Mouse (Mus musculus): Measurements from ENCODE around the gene Eml3.
"Not testable (repeated sequence)": the region's sequence is repeated elsewhere in the genome, so short reads cannot be mapped to it uniquely, and the experiment has no call there.

The Eml3 gene

DNA sequence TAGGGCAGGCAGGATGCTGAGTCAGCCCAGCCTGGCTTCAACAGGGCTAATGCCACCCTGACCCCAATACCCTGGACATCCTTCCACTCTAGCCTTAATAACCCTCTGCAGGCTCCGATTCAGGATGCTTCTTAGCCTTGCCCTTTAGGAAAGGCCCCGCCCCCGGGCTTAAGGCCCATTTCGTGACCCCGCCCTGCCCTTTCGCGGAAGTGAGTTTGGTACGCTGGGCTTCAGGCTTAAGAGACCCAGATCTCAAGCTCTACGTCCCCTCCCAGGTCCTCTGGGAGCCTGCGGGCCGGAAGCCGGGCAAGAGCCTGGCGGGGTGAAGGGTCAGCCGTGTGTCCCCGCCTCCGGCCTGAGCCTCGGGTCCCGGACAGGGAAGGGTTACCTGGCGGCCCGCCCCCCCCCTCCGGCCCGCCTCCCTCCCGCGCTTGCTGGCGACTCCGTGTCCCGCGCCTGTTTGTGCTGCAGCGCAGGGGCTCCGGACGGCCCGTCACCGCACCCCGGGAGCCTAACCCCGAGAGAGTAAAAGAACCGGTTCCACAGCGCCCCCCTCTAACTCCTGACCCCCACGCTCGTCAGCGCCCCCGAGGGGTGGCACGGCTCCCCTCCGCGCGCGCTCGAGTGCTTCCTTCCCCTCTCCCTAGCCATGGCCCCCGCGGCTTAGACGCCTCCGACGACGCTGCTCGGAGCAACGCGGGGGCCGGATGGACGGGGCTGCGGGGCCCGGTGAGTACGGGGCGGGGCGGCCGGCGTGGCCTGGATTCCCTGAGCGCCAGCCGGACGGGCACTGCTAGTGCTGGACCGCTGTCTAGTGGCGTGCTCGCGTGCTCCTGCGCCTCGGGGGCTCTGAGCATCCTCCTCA lies at the start of gene Eml3, which contains the start of gene Rom1:
Eml3 (plus strand) TSS at position 329 of the 865 bp plus-strand sequence.
Rom1 (minus strand) TSS at position 133 of the 865 bp plus-strand sequence.
- DNase-seq (ENCODE audit: low spot score), result no peak

GRCm38 (mm10) chr19:8880311-8881033 lies 48.9 kb upstream of the Eml3 start, which contains the start of gene Uqcc3:
Gene Uqcc3 (minus strand): TSS chr19:8880923.
- DNase-seq (ENCODE audit: low spot score), result peak; percentile 83

DNA sequence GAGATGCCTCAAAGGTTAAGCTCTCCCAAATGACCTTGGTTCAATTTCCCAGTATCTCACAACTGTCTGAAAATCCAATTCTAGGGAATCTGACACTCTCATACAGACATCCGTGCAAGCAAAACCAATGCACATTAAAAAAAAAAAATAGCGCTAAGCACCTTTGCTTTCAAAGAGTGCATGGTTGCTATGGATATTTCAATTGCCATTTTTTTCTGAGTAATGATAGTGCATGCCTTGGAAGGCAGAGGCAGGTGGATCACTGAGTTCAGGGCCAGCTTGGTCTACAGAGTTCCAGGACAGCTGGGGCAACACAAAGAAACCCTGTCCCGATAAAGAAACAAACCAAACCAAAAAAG lies 48.3 kb upstream of the Eml3 start:
- no peak for DNase-seq (ENCODE audit: low spot score)

DNA sequence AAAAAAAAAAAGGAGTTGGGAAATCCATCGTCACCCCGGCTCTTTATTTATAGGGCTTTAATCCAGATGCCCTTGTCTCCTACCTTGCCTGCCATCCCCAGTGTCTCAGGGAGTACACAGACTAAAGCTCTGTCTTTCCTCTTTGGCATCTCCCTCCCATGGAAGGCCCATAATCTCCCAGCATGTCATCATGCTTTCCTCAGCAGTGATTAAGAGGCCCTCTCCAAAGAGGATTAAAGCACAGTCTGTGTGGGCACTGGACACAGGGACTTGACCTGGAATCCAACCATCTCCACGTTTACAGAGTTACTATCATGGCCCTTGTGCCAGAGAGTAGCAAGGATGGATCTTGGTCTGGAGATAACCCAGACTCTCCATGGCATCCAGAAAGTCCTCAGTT lies 45.7 kb upstream of the Eml3 start, which contains the start of the genes Lbhd1 and Gm49403:
Lbhd1 (plus strand) TSS at position 117 of the 400 bp plus-strand sequence.
Gm49403 (plus strand) TSS at position 315 of the 400 bp plus-strand sequence.
- DNase-seq (ENCODE audit: low spot score), result no peak

DNA sequence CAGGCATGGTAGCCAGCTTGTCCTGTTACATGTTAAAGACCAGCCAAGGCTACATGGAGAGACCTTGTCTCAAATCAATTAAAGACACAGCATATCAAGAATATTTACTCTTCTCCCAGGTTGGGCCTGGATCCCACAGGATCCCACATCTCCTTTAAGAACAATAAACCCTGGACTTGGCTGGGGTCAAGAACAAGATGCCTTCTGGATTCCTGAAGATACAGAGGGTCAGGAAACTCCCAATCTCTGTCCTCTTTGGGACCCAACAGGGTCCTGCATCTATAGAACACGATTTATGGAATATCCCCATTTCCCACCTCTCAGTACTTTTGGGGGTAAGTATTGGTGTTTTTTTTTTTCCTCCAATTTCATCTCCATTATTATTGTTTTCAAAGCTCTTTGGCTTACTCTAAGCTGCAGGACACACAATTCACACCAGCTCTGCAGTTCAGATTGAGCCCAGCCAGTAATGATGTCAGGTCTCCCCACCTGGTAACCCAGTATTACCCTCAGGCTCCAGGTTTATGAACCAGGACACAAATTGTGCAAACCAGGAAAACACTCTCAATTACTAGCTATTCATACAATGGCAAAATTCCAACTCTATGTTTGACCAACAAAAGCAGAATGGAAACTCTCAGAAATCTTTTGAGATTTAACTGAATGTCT lies 42.3 kb upstream of the Eml3 start:
- no peak for DNase-seq (ENCODE audit: low spot score)

- no peak for DNase-seq (ENCODE audit: low spot score)
These were observed 41.5 kb upstream of the Eml3 start for GRCm38 (mm10) chr19:8887585-8888463.

- DNase-seq (ENCODE audit: low spot score), result peak; percentile 87
These were observed 40.6 kb upstream of the Eml3 start, which contains the start of the genes 1810009A15Rik and Gm49416 for GRCm38 (mm10) chr19:8888511-8889385. Gene 1810009A15Rik (plus strand): TSS chr19:8888853. Gene Gm49416 (plus strand): TSS chr19:8888926.

DNA sequence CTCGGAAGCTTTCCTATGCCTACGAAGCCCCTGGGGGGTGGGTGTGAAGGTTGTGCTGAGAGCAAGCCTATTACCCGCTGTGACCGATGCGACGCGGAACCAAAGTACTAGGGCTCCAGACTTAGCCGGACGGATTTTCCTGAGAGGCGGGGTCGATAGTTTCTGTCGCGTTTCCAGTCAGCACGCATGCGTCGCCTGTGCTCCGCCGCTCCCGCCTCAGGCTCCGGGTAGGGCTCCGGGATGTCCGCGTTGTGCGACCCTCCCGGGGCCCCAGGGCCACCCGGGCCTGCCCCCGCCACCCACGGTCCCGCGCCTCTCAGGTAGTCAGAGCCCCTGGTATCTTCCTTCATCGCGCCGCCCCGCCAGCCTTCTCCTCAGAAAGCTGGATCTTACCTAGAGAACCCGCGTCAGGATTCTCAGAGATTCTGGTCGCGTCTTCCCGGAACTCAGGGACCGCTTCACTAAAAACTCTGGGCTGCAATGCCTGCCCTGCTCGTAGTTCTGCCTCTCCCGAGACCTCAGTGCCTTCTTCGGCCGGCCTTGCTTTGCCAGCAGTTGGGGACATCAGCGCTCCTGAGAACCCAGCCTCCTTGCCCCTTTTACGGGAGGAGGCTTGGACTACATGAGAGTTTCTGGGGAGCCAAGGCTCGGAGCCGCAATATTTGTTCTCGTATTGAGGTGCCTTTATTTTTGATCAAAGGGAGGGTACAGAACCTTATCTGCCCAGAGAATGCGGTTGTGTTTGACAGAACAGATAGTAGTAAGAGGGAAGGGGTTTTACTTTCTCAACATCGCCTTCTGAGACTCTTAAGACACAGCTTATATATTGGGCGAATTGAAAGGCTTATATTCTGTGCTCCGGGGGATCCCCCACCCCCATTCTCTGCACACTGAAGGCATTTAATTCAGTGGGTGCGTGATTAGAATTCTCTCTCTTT lies 36.3 kb upstream of the Eml3 start, which contains the start of gene Ints5:
Ints5 (plus strand) TSS at position 177 of the 938 bp plus-strand sequence.
- DNase-seq (ENCODE audit: low spot score), result peak; percentile 55

DNA sequence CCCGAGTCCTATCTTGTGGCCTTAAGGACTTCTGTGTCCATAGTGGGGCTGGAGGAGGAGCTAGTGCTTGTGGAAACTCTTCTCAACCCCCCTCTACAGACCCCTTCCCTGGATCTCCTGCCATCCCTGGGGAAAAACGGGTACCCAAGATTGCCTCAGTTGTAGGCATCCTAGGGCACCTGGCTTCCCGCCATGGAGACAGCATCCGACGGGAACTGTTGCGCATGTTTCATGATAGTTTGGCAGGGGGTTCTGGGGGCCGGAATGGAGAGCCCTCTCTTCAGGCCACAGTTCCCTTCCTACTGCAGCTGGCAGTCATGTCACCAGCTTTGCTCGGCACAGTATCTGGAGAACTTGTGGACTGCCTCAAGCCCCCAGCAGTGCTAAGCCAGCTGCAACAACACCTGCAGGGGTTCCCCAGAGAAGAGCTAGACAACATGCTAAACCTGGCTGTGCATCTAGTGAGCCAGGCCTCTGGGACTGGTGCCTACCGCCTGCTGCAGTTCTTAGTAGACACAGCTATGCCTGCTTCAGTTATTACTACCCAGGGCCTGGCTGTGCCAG lies 33.9 kb upstream of the Eml3 start:
- DNase-seq (ENCODE audit: low spot score), result no peak

GRCm38 (mm10) chr19:8896231-8896630 lies 33.1 kb upstream of the Eml3 start:
- not testable (repeated sequence) for DNase-seq (ENCODE audit: low spot score)

DNA sequence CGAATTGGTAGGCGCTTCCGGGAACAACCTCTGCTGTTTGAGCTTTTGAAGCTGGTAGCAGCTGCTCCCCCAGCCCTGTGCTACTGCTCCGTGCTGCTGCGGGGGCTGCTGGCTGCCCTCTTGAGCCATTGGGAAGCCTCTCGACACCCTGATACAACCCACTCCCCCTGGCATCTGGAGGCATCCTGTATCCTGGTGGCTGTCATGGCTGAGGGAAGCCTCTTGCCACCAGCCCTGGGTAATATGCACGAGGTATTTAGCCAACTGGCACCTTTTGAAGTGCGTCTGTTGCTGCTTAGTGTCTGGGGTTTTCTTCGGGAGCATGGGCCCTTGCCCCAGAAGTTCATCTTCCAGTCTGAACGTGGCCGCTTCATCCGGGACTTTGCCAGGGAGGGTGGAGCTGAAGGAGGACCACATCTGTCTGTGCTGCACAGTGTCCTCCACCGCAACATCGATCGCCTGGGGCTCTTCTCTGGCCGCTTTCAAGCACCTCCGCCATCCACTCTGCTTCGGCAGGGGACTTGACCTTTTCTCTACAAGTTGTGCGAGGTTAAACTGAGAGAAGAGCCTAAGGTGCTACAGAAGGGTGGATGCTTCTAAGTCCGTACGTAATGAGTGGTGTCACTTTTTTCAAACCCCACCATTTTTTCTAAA lies 32.0 kb upstream of the Eml3 start:
- DNase-seq (ENCODE audit: low spot score), result not testable (repeated sequence)

GRCm38 (mm10) chr19:8897865-8898495 lies 31.4 kb upstream of the Eml3 start, which contains the start of gene Ganab:
Gene Ganab (plus strand): TSS chr19:8898071.
- DNase-seq (ENCODE audit: low spot score), result peak; percentile 88

GRCm38 (mm10) chr19:8898576-8898975 lies 30.8 kb upstream of the Eml3 start:
- no peak for DNase-seq (ENCODE audit: low spot score)

- no peak for DNase-seq (ENCODE audit: low spot score)
These were observed 30.3 kb upstream of the Eml3 start for GRCm38 (mm10) chr19:8899079-8899478.

GRCm38 (mm10) chr19:8903412-8903811 lies 25.9 kb upstream of the Eml3 start:
- DNase-seq (ENCODE audit: low spot score), result no peak

DNA sequence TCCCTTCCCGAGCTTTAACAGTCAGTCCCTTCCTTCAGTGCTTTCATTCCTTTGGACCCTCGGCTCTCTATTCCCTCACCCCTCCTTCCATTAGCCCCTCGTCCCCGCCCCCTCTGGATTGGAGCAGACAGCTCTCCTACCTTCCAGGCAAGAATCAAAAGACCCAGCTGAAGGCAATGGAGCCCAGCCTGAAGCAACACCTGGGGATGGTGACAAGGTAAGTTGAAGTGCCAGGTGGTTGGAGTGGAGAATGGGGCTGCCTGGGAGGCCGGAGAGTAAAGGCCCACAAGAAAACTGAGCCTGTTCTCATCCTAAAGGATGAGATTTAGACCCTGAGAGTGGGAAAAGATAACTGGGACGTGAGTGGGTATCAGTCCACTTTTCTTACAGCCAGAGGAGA lies 20.8 kb upstream of the Eml3 start:
- DNase-seq (ENCODE audit: low spot score), result no peak

DNA sequence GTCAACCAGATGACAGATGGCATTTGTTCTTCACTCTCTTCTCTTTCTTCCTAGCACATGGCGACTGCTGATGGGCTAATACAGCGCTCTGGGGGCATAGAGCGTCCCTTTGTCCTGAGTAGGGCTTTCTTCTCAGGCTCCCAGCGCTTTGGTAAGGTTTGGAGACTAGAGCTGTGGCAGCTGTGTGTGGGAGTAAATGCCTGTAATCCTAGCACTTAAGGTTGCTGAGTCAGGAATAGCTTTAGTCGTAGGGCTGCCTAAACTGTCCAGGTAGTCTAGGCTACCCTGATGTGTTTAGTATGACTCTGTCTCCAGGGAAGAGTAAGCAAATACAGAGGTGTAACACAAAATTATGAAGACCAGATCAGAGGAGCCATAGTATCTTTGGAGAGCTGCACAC lies 17.5 kb upstream of the Eml3 start:
- DNase-seq (ENCODE audit: low spot score), result no peak
